Mouse (Mus musculus) MEL (cell line): ENCODE measurements around the gene Uqcc1. TPM values are rescaled to one million over a fixed set of nuclear protein-coding genes. Genes with fewer than 3 reads are reported as not detected.

Source experiments
- DNase-seq: peaks from one replicate; pipeline ENCODE4 v3.0.0; 2011; ENCODE audit warnings: low read depth, low spot score
- H3K27ac ChIP-seq: 2 replicates; pipeline ENCODE4 v1.5.1; 2012; ENCODE audit warnings: low read depth, mild to moderate bottlenecking, control low read depth, low read length, moderate library complexity; ENCODE audit not compliant: control insufficient read depth
- H3K27me3 ChIP-seq, 2 experiments: fragments of 150-350 bp in 1 of 2; sonication (generic) in 1 of 2; 2 replicates each; pipeline ENCODE4 v1.6.1; 2012; ENCODE audit warnings: low read length in 2 of 2, mild to moderate bottlenecking in 2 of 2, improper control_type of control experiment in 1 of 2, moderate library complexity in 1 of 2; ENCODE audit not compliant: insufficient read depth in 2 of 2, control insufficient read depth in 1 of 2
- H3K36me3 ChIP-seq, 2 experiments: 2 replicates each; pipeline ENCODE4 v1.6.1; 2012 to 2014; ENCODE audit warnings: low read length in 2 of 2, improper control_type of control experiment in 1 of 2, inconsistent platforms in 1 of 2, mild to moderate bottlenecking in 1 of 2; ENCODE audit not compliant: insufficient read depth in 2 of 2, control insufficient read depth in 1 of 2
- H3K4me1 ChIP-seq, 2 experiments: fragments of 150-350 bp in 1 of 2; sonication (generic) in 1 of 2; 2 replicates each; pipeline ENCODE4 v1.6.1; 2012; ENCODE audit warnings: low read length in 2 of 2, improper control_type of control experiment in 1 of 2, mild to moderate bottlenecking in 1 of 2; ENCODE audit not compliant: insufficient read depth in 2 of 2, control insufficient read depth in 1 of 2
- H3K4me3 ChIP-seq, 2 experiments: fragments of 150-350 bp in 1 of 2; sonication (generic) in 1 of 2; 2 replicates each; pipeline ENCODE4 v1.5.1; 2012; ENCODE audit warnings: low read depth in 2 of 2, low read length in 2 of 2, mild to moderate bottlenecking in 2 of 2, moderate library complexity in 2 of 2, control low read depth in 1 of 2, improper control_type of control experiment in 1 of 2; ENCODE audit not compliant: control insufficient read depth in 1 of 2, insufficient read depth in 1 of 2
- H3K79me2 ChIP-seq: 2 replicates; pipeline ENCODE4 v1.6.1; 2012; ENCODE audit warnings: mild to moderate bottlenecking, low read length, moderate library complexity; ENCODE audit not compliant: control insufficient read depth, poor library complexity, insufficient read depth
- H3K9ac ChIP-seq: 2 replicates; pipeline ENCODE4 v1.6.1; 2012; ENCODE audit warnings: low read depth, mild to moderate bottlenecking, control low read depth, low read length, moderate library complexity; ENCODE audit not compliant: control insufficient read depth, poor library complexity, severe bottlenecking
- H3K9me3 ChIP-seq: fragments of 150-350 bp; sonication (generic); replicated peaks from 2 replicates; pipeline ENCODE4 v1.6.1; 2012; ENCODE audit warnings: mild to moderate bottlenecking, low read length, improper control_type of control experiment, moderate library complexity; ENCODE audit not compliant: insufficient read depth
- CHD1 ChIP-seq: IDR thresholded peaks from 2 replicates; pipeline ENCODE4 v1.6.1; 2012; ENCODE audit warnings: low read depth, mild to moderate bottlenecking, inconsistent platforms, low read length, improper control_type of control experiment
- CTCF ChIP-seq, 3 experiments: IDR thresholded peaks in 2 of 3; conservative IDR thresholded peaks in 1 of 3; 2 replicates each; pipeline ENCODE4 v1.5.1; 2011 to 2012; ENCODE audit warnings: low read length in 3 of 3, low read depth in 2 of 3, mild to moderate bottlenecking in 2 of 3, improper control_type of control experiment in 1 of 3, inconsistent platforms in 1 of 3, mixed read lengths in 1 of 3, moderate library complexity in 1 of 3; ENCODE audit not compliant: control insufficient read depth in 1 of 3, insufficient read depth in 1 of 3, poor library complexity in 1 of 3, severe bottlenecking in 1 of 3
- ELF1 ChIP-seq: IDR thresholded peaks from 2 replicates; pipeline ENCODE4 v1.6.1; 2014; ENCODE audit warnings: low read depth, mild to moderate bottlenecking, inconsistent platforms, low read length, improper control_type of control experiment, moderate library complexity
- EP300 ChIP-seq, 2 experiments: IDR thresholded peaks; 2 replicates each; pipeline ENCODE4 v1.6.1; 2011; ENCODE audit warnings: improper control_type of control experiment in 2 of 2, low read length in 2 of 2, low read depth in 1 of 2, mild to moderate bottlenecking in 1 of 2
- GABPA ChIP-seq: IDR thresholded peaks from 2 replicates; pipeline ENCODE4 v1.6.1; 2012; ENCODE audit warnings: low read depth, mild to moderate bottlenecking, inconsistent platforms, low read length, improper control_type of control experiment, moderate library complexity
- GATA1 ChIP-seq: IDR thresholded peaks from 2 replicates; pipeline ENCODE4 v1.6.1; 2011; ENCODE audit warnings: low read depth, low read length, improper control_type of control experiment
- JUND ChIP-seq: IDR thresholded peaks from 2 replicates; pipeline ENCODE4 v1.6.1; 2011; ENCODE audit warnings: low read depth, mild to moderate bottlenecking, improper control_type of control experiment, low read length
- MAX ChIP-seq: IDR thresholded peaks from 2 replicates; pipeline ENCODE4 v1.6.1; 2011; ENCODE audit warnings: low read length, improper control_type of control experiment
- MAZ ChIP-seq: IDR thresholded peaks from 2 replicates; pipeline ENCODE4 v1.6.1; 2012; ENCODE audit warnings: low read depth, mild to moderate bottlenecking, inconsistent platforms, low read length, improper control_type of control experiment
- MEF2A ChIP-seq: IDR thresholded peaks from 2 replicates; pipeline ENCODE4 v1.6.1; 2014; ENCODE audit warnings: low read depth, mild to moderate bottlenecking, inconsistent platforms, low read length, improper control_type of control experiment; ENCODE audit not compliant: poor library complexity, insufficient replicate concordance, severe bottlenecking; ENCODE audit errors: extremely low read depth
- MYB ChIP-seq: IDR thresholded peaks from 2 replicates; pipeline ENCODE4 v1.6.1; 2011; ENCODE audit warnings: mild to moderate bottlenecking, low read depth, low read length, improper control_type of control experiment
- MYC ChIP-seq: IDR thresholded peaks from 2 replicates; pipeline ENCODE4 v1.6.1; 2011; ENCODE audit warnings: low read depth, mild to moderate bottlenecking, low read length, improper control_type of control experiment, moderate library complexity
- NELFE ChIP-seq: IDR thresholded peaks from 2 replicates; pipeline ENCODE4 v1.6.1; 2011; ENCODE audit warnings: low read depth, low read length, improper control_type of control experiment
- POLR2AphosphoS5 ChIP-seq: IDR thresholded peaks from 2 replicates; pipeline ENCODE4 v1.6.1; 2012; ENCODE audit warnings: low read depth, borderline replicate concordance, mild to moderate bottlenecking, inconsistent platforms, low read length, moderate library complexity, mixed read lengths
- RCOR1 ChIP-seq: IDR thresholded peaks from 2 replicates; pipeline ENCODE4 v1.6.1; 2012; ENCODE audit warnings: low read depth, mild to moderate bottlenecking, inconsistent platforms, low read length, improper control_type of control experiment
- SIN3A ChIP-seq: IDR thresholded peaks from 2 replicates; pipeline ENCODE4 v1.6.1; 2012; ENCODE audit warnings: low read length, improper control_type of control experiment, inconsistent platforms
- SMC3 ChIP-seq: IDR thresholded peaks from 2 replicates; pipeline ENCODE4 v1.6.1; 2011; ENCODE audit warnings: low read depth, low read length, improper control_type of control experiment
- TBP ChIP-seq: IDR thresholded peaks from 2 replicates; pipeline ENCODE4 v1.8.0; 2011; ENCODE audit warnings: low read depth, low read length, improper control_type of control experiment
- USF1 ChIP-seq: IDR thresholded peaks from 2 replicates; pipeline ENCODE4 v1.6.1; 2014; ENCODE audit warnings: low read depth, mild to moderate bottlenecking, inconsistent platforms, low read length, improper control_type of control experiment, moderate library complexity
- ZC3H11A ChIP-seq: IDR thresholded peaks from 2 replicates; pipeline ENCODE4 v1.6.1; 2012; ENCODE audit warnings: low read depth, mild to moderate bottlenecking, inconsistent platforms, low read length, improper control_type of control experiment
- ZMIZ1 ChIP-seq: IDR thresholded peaks from 2 replicates; pipeline ENCODE4 v1.6.1; 2012; ENCODE audit warnings: low read depth, mild to moderate bottlenecking, inconsistent platforms, low read length, improper control_type of control experiment, moderate library complexity
- ZNF384 ChIP-seq: IDR thresholded peaks from 2 replicates; pipeline ENCODE4 v1.6.1; 2012; ENCODE audit warnings: low read depth, mild to moderate bottlenecking, inconsistent platforms, low read length, improper control_type of control experiment
- polyA plus RNA-seq, 2 experiments: library from polyadenylated mRNA; stranded (reverse) in 1 of 2; unstranded in 1 of 2; fragments of >175 nt in 1 of 2; fragments of >200 nt in 1 of 2; gene quantifications; 2 replicates each; pipeline versions ENCODE4 v1.2.1 to v1.2.4; 2012; ENCODE audit warnings: low replicate concordance in 2 of 2, low read depth in 1 of 2; ENCODE audit not compliant: insufficient read length in 2 of 2, insufficient read depth in 1 of 2, missing spikeins in 1 of 2
- total RNA-seq: library from RNA; depleted of rRNA; stranded (reverse); fragments of 300-350 nt; gene quantifications from 2 replicates; pipeline ENCODE4 v1.2.3, GENCODE M21; 2012

The Uqcc1 gene
- total and polyA plus RNA-seq, 3 experiments: 61.0 to 83.1 TPM; not detected in 1

DNA sequence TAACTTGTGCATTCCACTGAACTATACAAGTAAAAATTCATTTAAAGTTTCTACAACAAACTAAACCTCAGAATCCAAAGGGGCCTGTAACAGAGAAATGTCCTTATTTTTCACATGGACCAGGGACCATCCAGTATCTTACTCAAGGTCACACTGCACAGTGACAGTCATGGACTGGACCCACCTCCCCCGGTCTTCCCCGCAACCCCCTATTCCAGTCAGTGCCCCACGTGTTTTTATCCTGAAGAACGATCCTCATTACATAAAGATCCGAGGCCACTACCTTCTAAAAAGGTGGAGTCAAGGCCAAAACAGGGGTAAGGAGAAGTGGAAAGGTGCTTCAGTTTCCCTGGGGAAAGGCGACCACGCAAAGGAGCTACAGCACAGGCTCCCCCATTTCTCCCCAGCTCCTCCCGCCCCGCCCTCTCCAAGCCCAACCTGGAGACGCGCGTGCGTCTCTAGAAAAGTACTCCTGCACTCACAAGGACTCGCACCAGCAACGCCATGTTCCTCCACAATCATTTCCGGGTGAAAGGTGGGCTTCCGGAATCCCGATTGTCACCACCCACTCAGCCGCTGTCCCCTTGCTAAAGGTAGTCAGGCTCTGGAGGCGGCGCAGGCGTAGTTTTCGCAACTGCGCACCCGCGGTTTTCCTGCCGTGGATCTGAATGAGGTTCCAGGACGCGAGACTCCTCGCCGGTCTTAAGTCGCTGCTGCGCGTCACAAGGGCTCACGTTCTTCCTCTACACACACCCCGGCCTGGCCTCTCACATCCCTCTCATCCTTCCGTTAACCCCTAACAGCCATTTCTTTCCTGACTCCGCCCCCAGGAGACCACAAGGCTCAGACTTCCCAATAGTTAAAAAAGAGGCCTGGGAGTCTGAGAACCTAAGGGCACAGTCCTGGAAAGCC, at the start of gene Uqcc1 (continued):
- TF ChIP-seq MYC (peak; percentile 89), USF1 (no peak), POLR2AphosphoS5 (no peak; the same call in 1 of the 2 replicates), CHD1 (no peak), SIN3A (peak; percentile 93)

DNA sequence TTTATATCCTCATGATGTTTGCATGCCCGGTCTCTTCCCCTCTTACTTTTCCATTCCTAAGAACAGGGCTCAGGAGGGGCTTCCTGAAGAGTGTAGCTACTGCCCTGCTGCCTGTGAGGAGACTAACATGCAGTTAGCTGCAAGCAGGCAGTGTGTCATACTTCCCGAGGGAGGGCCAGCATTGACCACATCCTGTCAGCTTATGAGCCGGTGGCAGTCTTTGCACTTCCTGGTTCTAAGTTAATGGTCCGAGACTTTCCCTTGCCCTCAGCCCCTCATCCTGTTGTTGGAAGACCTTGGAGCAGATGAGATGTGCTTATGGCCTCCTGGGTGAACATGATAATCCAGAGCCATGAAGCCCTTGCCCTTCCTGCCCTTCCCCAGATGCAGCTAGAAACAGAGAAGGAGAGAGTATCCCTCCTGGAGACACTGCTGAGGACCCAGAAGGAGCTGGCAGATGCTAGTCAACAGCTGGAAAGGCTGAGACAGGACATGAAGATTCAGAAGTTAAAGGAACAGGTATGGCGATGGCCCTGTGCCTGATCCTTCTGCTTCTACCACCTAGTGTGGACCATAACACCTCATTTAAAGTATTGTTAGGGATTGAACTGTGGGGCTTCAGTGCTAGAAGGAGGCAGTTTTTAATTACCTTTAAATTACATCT, 49.4 kb upstream of the Uqcc1 start:
- Histone ChIP-seq H3K27ac (no peak overlapping the region), H3K4me1 (no peaks in the 10 kb centered on the region), H3K79me2 (no peaks in the 10 kb centered on the region)
- peak; percentile 16 for DNase-seq
- TF ChIP-seq NELFE: no peak
- TF ChIP-seq, all 39 proteins: peak for 0
- Histone ChIP-seq H3K9ac (no peak overlapping the region; the same call in 1 of the 2 replicates), H3K36me3 (peaks cover 0 to 3% of the 10 kb centered on the region in 2 experiments; a peak in 1 of 4 replicates), H3K4me3 (no peak overlapping the region), H3K9me3 (no peaks in the 10 kb centered on the region), H3K27me3 (no peaks in the 10 kb centered on the region)

DNA sequence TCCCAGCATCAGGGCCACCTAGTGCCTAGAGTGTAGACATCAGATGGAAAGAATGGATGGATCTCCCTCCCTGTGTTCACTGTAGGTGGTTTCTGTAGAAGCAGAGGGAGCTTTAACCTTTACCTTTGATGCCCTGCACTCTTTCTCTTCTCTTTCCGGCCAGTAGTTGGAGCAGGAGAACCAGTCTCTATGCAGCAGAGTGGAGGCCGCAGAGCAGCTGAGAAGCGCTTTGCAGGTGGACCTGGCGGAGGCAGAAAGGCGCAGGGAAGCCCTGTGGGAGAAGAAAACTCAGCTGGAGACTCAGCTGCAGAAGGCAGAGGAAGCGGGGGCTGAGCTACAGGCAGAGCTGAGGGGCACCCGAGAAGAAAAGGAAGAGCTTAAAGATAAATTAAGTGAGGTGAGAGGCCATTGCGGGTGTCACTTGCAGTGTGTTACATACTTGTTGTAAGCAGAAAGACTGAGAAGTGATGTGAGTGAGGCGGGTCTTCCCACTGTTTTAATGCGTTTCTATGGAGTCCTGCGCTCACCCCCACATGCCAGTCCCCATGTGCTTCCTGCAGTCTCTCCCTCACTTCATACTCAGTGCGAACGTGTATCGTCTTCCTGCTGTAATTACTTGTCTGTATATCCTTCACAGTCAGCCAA, 44.1 kb upstream of the Uqcc1 start:
- no peaks in the 10 kb centered on the region for H3K9me3 ChIP-seq
- no peaks in the 10 kb centered on the region for H3K27me3 ChIP-seq
- no peak overlapping the region for H3K4me3 ChIP-seq
- no peak overlapping the region for H3K27ac ChIP-seq
- no peak overlapping the region for H3K9ac ChIP-seq
- H3K79me2 ChIP-seq: no peaks in the 10 kb centered on the region
- TF ChIP-seq MYB (no peak), SMC3 (no peak), ZMIZ1 (no peak), CTCF (IDR thresholded peaks at IDR 0.05 in 2 of 3, conservative IDR thresholded peaks at IDR 0.05 in 1 of 3; ENCODE audit: control insufficient read depth in 1 of 3, insufficient read depth in 1 of 3, low read depth in 2 of 3, low read length in 3 of 3, poor library complexity in 1 of 3, severe bottlenecking in 1 of 3) (no peak), TBP (no peak), EP300 (IDR thresholded peaks at IDR 0.05; ENCODE audit: low read depth in 1 of 2, low read length in 2 of 2) (no peak), POLR2AphosphoS5 (no peak), ZNF384 (no peak), MEF2A (no peak), ZC3H11A (no peak), GATA1 (no peak), GABPA (no peak), RCOR1 (no peak), ELF1 (no peak), MAX (no peak), SIN3A (no peak), MAZ (no peak), JUND (no peak)
- no peaks in the 10 kb centered on the region; a peak in 1 of 4 replicates for H3K36me3 ChIP-seq
- no peaks in the 10 kb centered on the region for H3K4me1 ChIP-seq
- no peak for DNase-seq
